Mouse (Mus musculus) midbrain, postnatal 0 days (tissue): Measurements from ENCODE around the gene Cyp26c1. TPM values are rescaled to one million over a fixed set of nuclear protein-coding genes. Genes with fewer than 3 reads are reported as not detected.
A peak's percentile ranks its signal among the peaks of the same experiment; 100 is the strongest.

ENCODE experiments used
- ATAC-seq: fragments of 200-750 bp; cut with Nextera tagmentation; 2 replicates; pipeline ENCODE4 v1.8.0; 2017; ENCODE audit warnings: moderate number of reproducible peaks, mild to moderate bottlenecking, moderate TSS enrichment, moderate library complexity; ENCODE audit not compliant: low FRiP score
- DNase-seq: peaks from one replicate; pipeline ENCODE4 v3.0.0-alpha.2; 2015; ENCODE audit warnings: low spot score
- H3K27ac ChIP-seq: fragments of 300-500 bp; sonication (generic); 2 replicates; pipeline ENCODE4 v1.5.1; 2014; ENCODE audit warnings: low read depth, mild to moderate bottlenecking, low read length, mixed read lengths
- H3K27me3 ChIP-seq: fragments of 300-500 bp; sonication (generic); 2 replicates; pipeline ENCODE4 v1.6.1; 2014; ENCODE audit warnings: low read length, control low read depth, mixed read lengths; ENCODE audit not compliant: insufficient read depth
- H3K36me3 ChIP-seq: fragments of 300-500 bp; sonication (generic); 2 replicates; pipeline ENCODE4 v1.6.1; 2014; ENCODE audit warnings: low read length, control low read depth, mixed read lengths; ENCODE audit not compliant: insufficient read depth
- H3K4me1 ChIP-seq: fragments of 300-500 bp; sonication (generic); 2 replicates; pipeline ENCODE4 v1.6.1; 2014; ENCODE audit warnings: mild to moderate bottlenecking, control low read depth, antibody characterized with exemption, low read length, mixed read lengths; ENCODE audit not compliant: insufficient read depth
- H3K4me2 ChIP-seq: fragments of 300-500 bp; sonication (generic); 2 replicates; pipeline ENCODE4 v1.6.1; 2014; ENCODE audit warnings: low read depth, mild to moderate bottlenecking, low read length, mixed read lengths; ENCODE audit not compliant: poor library complexity, severe bottlenecking
- H3K4me3 ChIP-seq: fragments of 300-500 bp; sonication (generic); 2 replicates; pipeline ENCODE4 v1.5.1; 2014; ENCODE audit warnings: low read depth, mild to moderate bottlenecking, low read length, moderate library complexity
- H3K9ac ChIP-seq: fragments of 300-500 bp; sonication (generic); replicated peaks from 2 replicates; pipeline ENCODE4 v1.6.1; 2014; ENCODE audit warnings: mild to moderate bottlenecking, low read length, moderate library complexity, mixed read lengths; ENCODE audit not compliant: poor library complexity, severe bottlenecking
- H3K9me3 ChIP-seq: fragments of 300-500 bp; sonication (generic); 2 replicates; pipeline ENCODE4 v1.6.1; 2016; ENCODE audit warnings: low read length, control low read depth
- CTCF ChIP-seq: IDR thresholded peaks from 2 replicates; pipeline ENCODE4 v1.5.1; 2016; ENCODE audit warnings: antibody characterized with exemption, mild to moderate bottlenecking
- WGBS: fragments of 180-500 bp; shearing (Covaris S2); extraction: QIAGEN DNeasy Blood & Tissue Kit; methylation state at CpG from one replicate; pipeline ENCODE4 v1.1.7; 2014; 5-methylcytosine and 5-hydroxymethylcytosine counted together
- polyA plus RNA-seq: library from polyadenylated mRNA; unstranded; fragments of >200 nt; fragmentation: Nextera tagmentation; extraction: Ambion mirVana; gene quantifications from 2 replicates; pipeline ENCODE4 v1.2.1, GENCODE M21; 2015
- total RNA-seq: library from RNA; depleted of rRNA; stranded (reverse); fragments of >200 nt; gene quantifications from 2 replicates; pipeline ENCODE4 v1.2.3, GENCODE M21; 2014

The Cyp26c1 gene
- total and polyA plus RNA-seq, 2 experiments from 2014 or later, result not detected

DNA sequence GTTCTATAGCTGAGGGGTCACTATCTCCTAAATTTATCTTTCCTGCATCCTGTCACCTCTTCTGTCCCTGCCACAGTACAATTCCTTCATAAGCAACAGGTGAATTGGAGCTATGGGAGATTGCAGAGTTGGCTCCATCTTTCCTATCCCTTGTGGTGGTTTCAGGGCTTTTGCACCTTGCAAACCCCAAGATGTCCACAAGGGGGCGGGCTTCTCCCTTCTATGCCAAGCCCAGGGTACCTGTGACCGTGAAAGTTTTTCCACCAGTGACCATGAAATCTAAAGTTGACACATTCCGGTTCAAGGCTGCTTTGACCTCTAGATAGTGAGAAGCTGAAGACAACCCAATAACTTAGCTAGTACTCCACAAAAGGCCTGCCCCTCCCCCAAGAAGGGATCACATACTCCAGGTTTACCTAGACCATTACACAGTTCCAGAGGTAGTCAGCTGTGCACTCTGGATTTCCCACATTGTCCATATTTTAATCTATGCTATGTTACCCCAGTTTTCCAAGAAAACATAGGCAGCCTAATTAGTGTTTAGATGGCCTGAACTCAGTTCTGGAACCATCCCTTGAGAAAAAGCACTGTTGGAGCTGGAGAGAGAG is 18.6 kb downstream of the Cyp26c1 start:
- Histone ChIP-seq H3K36me3 (no peaks in the 10 kb centered on the region), H3K4me2 (no peak overlapping the region), H3K27ac (no peak overlapping the region), H3K9ac (no peak overlapping the region), H3K27me3 (peaks cover 32% of the 10 kb centered on the region), H3K9me3 (no peaks in the 10 kb centered on the region), H3K4me1 (no peaks in the 10 kb centered on the region), H3K4me3 (no peak overlapping the region)
- DNase-seq (peak; percentile 66), ATAC-seq (peak; percentile 16; the same call in 1 of the 2 replicates)
- 4% methylated on average over 3 of the region's 3 CpGs for WGBS
- TF ChIP-seq CTCF, result peak; percentile 87

- Histone ChIP-seq H3K36me3 (no peaks in the 10 kb centered on the region), H3K4me1 (no peaks in the 10 kb centered on the region), H3K27ac (no peak overlapping the region), H3K27me3 (peaks cover 15% of the 10 kb centered on the region), H3K4me2 (no peak overlapping the region), H3K9me3 (no peaks in the 10 kb centered on the region), H3K9ac (no peak overlapping the region), H3K4me3 (no peak overlapping the region)
- 90% methylated on average over 5 of the region's 5 CpGs for WGBS
- DNase-seq (no peak), ATAC-seq (no peak)
- TF ChIP-seq CTCF, result no peak
Measured at GRCm38 (mm10) chr19:37705722-37706121, 20.3 kb downstream of the Cyp26c1 start.

GRCm38 (mm10) chr19:37714681-37715080 is 29.3 kb downstream of the Cyp26c1 start:
- Histone ChIP-seq H3K4me2 (no peak overlapping the region), H3K27ac (no peak overlapping the region), H3K4me1 (no peaks in the 10 kb centered on the region), H3K36me3 (no peaks in the 10 kb centered on the region), H3K27me3 (no peaks in the 10 kb centered on the region), H3K9ac (no peak overlapping the region), H3K9me3 (no peaks in the 10 kb centered on the region), H3K4me3 (no peak overlapping the region)
- ATAC-seq (no peak), DNase-seq (no peak)
- 73% methylated on average over 10 of the region's 10 CpGs for WGBS
- no peak for TF ChIP-seq CTCF

DNA sequence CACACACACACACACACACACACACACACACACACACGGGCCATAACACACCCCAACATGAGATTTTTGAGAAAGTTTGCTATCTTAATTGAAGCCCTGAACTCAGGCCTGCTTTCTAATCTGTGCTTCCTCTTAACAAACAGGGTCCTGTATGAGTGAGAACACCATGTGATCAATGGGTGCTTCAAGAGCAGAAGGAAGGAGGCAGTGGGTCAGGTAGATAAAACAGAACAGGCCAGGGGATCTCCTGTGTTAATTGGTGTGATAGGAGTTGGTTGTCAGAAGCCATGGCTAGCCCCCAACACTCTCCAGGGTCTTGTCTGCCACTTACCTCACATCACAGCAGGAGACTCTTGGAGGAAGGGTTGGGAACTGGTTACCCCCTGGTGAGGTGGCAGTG is 30.6 kb downstream of the Cyp26c1 start:
- Histone ChIP-seq H3K9ac (no peak overlapping the region), H3K27me3 (no peaks in the 10 kb centered on the region), H3K36me3 (no peaks in the 10 kb centered on the region), H3K9me3 (no peaks in the 10 kb centered on the region), H3K4me1 (no peaks in the 10 kb centered on the region), H3K27ac (no peak overlapping the region), H3K4me3 (no peak overlapping the region), H3K4me2 (no peak overlapping the region)
- no peak for DNase-seq
- no peak for ATAC-seq
- 91% methylated on average over 1 of the region's 1 CpGs for WGBS
- no peak for TF ChIP-seq CTCF

GRCm38 (mm10) chr19:37716524-37717175 is 31.3 kb downstream of the Cyp26c1 start:
- TF ChIP-seq CTCF, result no peak

GRCm38 (mm10) chr19:37719166-37719565 is 33.8 kb downstream of the Cyp26c1 start:
- no peak overlapping the region for H3K9ac ChIP-seq
- no peak overlapping the region for H3K4me2 ChIP-seq
- no peak for ATAC-seq
- no peaks in the 10 kb centered on the region for H3K9me3 ChIP-seq
- H3K4me1 ChIP-seq, result no peaks in the 10 kb centered on the region
- no peaks in the 10 kb centered on the region for H3K27me3 ChIP-seq
- no peaks in the 10 kb centered on the region for H3K36me3 ChIP-seq
- no peak overlapping the region for H3K4me3 ChIP-seq
- no peak overlapping the region for H3K27ac ChIP-seq
- 27% methylated on average over 1 of the region's 1 CpGs for WGBS
- no peak for DNase-seq
- TF ChIP-seq CTCF, result no peak

More at GRCm38 (mm10) chr19:37716524-37717175, 31.3 kb downstream of the Cyp26c1 start:
- no peak overlapping the region for H3K27ac ChIP-seq
- H3K27me3 ChIP-seq, result no peaks in the 10 kb centered on the region
- DNase-seq, result no peak
- H3K36me3 ChIP-seq, result no peaks in the 10 kb centered on the region
- WGBS, result 83% methylated on average over 12 of the region's 12 CpGs
- H3K4me2 ChIP-seq, result no peak overlapping the region
- no peaks in the 10 kb centered on the region for H3K4me1 ChIP-seq
- H3K9me3 ChIP-seq, result no peaks in the 10 kb centered on the region
- no peak overlapping the region for H3K9ac ChIP-seq
- H3K4me3 ChIP-seq, result no peak overlapping the region
- no peak for ATAC-seq
